Mouse (Mus musculus) kidney, adult 2 months (tissue): ENCODE measurements at regions not wholly inside any gene's neighbourhood (a gene's known extent, or its start where the extent isn't known, plus 50 kb on each side); places are given as distances from the start of the nearest gene placed in this dataset.

ENCODE experiments used
- CTCF ChIP-seq: fragments of 200-500 bp; conservative IDR thresholded peaks from 2 replicates; pipeline ENCODE4 v1.5.1; 2011; ENCODE audit warnings: low read depth, mild to moderate bottlenecking, control low read depth, low read length, moderate library complexity, mixed read lengths; ENCODE audit not compliant: insufficient read depth, insufficient read length
- POLR2A ChIP-seq: fragments of 200-500 bp; IDR thresholded peaks from one replicate; pipeline ENCODE4 v1.6.1; 2011; ENCODE audit warnings: low read depth, low read length, control low read depth

- no peak for TF ChIP-seq POLR2A
- TF ChIP-seq CTCF: no peak
Observed at GRCm38 (mm10) chr1:64229654-64230053, 107.6 kb upstream of the Klf7 start.
